In genomic region chr15:56970140-56970539, GRCm38 (mm10) we compare ENCODE assay signal across 19 mouse cellular contexts.
DNase-seq lines count a peak whose midpoint lies in the region.
"Had no signal": no experiment of that assay in that cellular context is flagged by ENCODE, and none has a peak within 500 bp of the region (broad histone marks: within the 10 kb centered on the region; RNA-seq: fewer than 3 reads in every experiment).

No protein-coding gene starts in this region.

- peak; percentile 61 for DNase-seq in 3T3-L1 (ENCODE audit: low read depth, low spot score)
- DNase-seq in NIH3T3 (ENCODE audit: low read depth), result peak; percentile 72
- peak; percentile 63 for DNase-seq in fibroblast of lung, adult 2 months (ENCODE audit: low read depth)
- no peak for DNase-seq in gastrocnemius, adult 18-20 months (ENCODE audit: low spot score)
- DNase-seq in urinary bladder, adult 18-20 months (ENCODE audit: low spot score in 2 of 2), result no peak
- no peak for DNase-seq in MN1 (ENCODE audit: low spot score)
- DNase-seq: adrenal gland, adult 8-10 months; adrenal gland, postnatal 25 days; B cell, adult 2 months; cerebellum, adult 11-12 months; cerebellum, adult 8-10 months; cerebellum, postnatal 10 days; cerebellum, postnatal 36 days; gastrocnemius, adult 2 months; gastrocnemius, postnatal 14 days; heart, adult 18-20 months; heart, postnatal 10 days; heart, postnatal 36 days; kidney, adult 11 months had no signal

Comparison
In these comparisons a context has a peak if more than half of its experiments do, and no peak if none do; other contexts are left out.
1. DNase-seq: peak in 3T3-L1 (single experiment), NIH3T3 (single experiment) and fibroblast of lung, adult 2 months (single experiment); none in gastrocnemius, adult 18-20 months (single experiment), urinary bladder, adult 18-20 months (0 of 2) and MN1 (single experiment).